7 mouse cellular contexts compared by ENCODE assay signal in genomic region chr19:40589530-40589880, GRCm38 (mm10). TPM values are rescaled to one million over a fixed set of nuclear protein-coding genes. Genes with fewer than 3 reads are reported as not detected.
DNase-seq lines count a peak whose midpoint lies in the region; ATAC-seq and TF ChIP-seq lines count a peak whose summit lies in the region.

No protein-coding gene starts in this region.

- no peaks in the 10 kb centered on the region for H3K27me3 ChIP-seq in testis, adult 2 months (ENCODE audit: control insufficient read depth, insufficient read depth, low read length)
- H3K27me3 ChIP-seq in forebrain, embryonic 15.5 days: no peaks in the 10 kb centered on the region
- no peaks in the 10 kb centered on the region for H3K27me3 ChIP-seq in liver, embryonic 14.5 days (ENCODE audit: control insufficient read depth, insufficient read depth, low read length)
- no peaks in the 10 kb centered on the region for H3K27me3 ChIP-seq in stomach, postnatal 0 days (ENCODE audit: control insufficient read depth, insufficient read depth, low read length)

- no peaks in the 10 kb centered on the region for H3K36me3 ChIP-seq in testis, adult 2 months (ENCODE audit: control insufficient read depth, insufficient read depth, low read length)
- peaks cover 13% of the 10 kb centered on the region for H3K36me3 ChIP-seq in forebrain, embryonic 15.5 days
- H3K36me3 ChIP-seq in liver, embryonic 14.5 days (replicated peaks; ENCODE audit: control insufficient read depth, insufficient read depth, low read depth): peaks cover 4% of the 10 kb centered on the region
- no peaks in the 10 kb centered on the region for H3K36me3 ChIP-seq in stomach, postnatal 0 days (ENCODE audit: control insufficient read depth, insufficient read depth, low read length)

- peak; percentile 4; the same call in 1 of the 2 replicates for ATAC-seq in forebrain, embryonic 15.5 days (replicated peaks)
- no peak for ATAC-seq in liver, embryonic 14.5 days (ENCODE audit: insufficient read depth)
- ATAC-seq in stomach, postnatal 0 days (ENCODE audit: low FRiP score, low TSS enrichment): peak; percentile 1; the same call in 1 of the 2 replicates

- no peak for TF ChIP-seq EP300 in liver, embryonic 14.5 days (IDR thresholded peaks at IDR 0.05; ENCODE audit: low read depth)
- no peak for TF ChIP-seq EP300 in stomach, postnatal 0 days (optimal IDR thresholded peaks at IDR 0.05)

- H3K4me3 ChIP-seq in testis, adult 2 months (ENCODE audit: control insufficient read depth, low read depth, low read length): peak overlapping the region; percentile 80
- H3K4me3 ChIP-seq in forebrain, embryonic 15.5 days: peak overlapping the region; percentile 73
- peak overlapping the region; percentile 67 to 84 for H3K4me3 ChIP-seq in liver, embryonic 14.5 days (ENCODE audit: insufficient read depth in 1 of 2, low read depth in 2 of 2, low read length in 2 of 2)
- H3K4me3 ChIP-seq in stomach, postnatal 0 days (ENCODE audit: low read depth, low read length): peak overlapping the region; percentile 78

- peak overlapping the region; percentile 59 for H3K4me2 ChIP-seq in forebrain, embryonic 15.5 days (replicated peaks)
- peak overlapping the region; percentile 99 for H3K4me2 ChIP-seq in liver, embryonic 14.5 days (ENCODE audit: low read depth)
- peak overlapping the region; percentile 81 for H3K4me2 ChIP-seq in stomach, postnatal 0 days (replicated peaks; ENCODE audit: low read depth)

- WGBS in forebrain, embryonic 15.5 days: 0% methylated on average over 10 of the region's 10 CpGs
- WGBS in liver, embryonic 14.5 days (ENCODE audit: insufficient replicate concordance): under 1% methylated on average over 10 of the region's 10 CpGs
- WGBS in stomach, postnatal 0 days: 1% methylated on average over 10 of the region's 10 CpGs

- H3K9me3 ChIP-seq in forebrain, embryonic 15.5 days: no peaks in the 10 kb centered on the region
- no peaks in the 10 kb centered on the region for H3K9me3 ChIP-seq in liver, embryonic 14.5 days (ENCODE audit: control insufficient read depth, low read length)
- H3K9me3 ChIP-seq in stomach, postnatal 0 days (ENCODE audit: control insufficient read depth, low read length): no peaks in the 10 kb centered on the region

- H3K9ac ChIP-seq in forebrain, embryonic 15.5 days (replicated peaks): peak overlapping the region; percentile 47
- peak overlapping the region; percentile 55 for H3K9ac ChIP-seq in liver, embryonic 14.5 days (replicated peaks)
- H3K9ac ChIP-seq in stomach, postnatal 0 days (ENCODE audit: low read length): peak overlapping the region; percentile 39; the same call in 1 of the 2 replicates

- peaks cover 7% of the 10 kb centered on the region for H3K4me1 ChIP-seq in testis, adult 2 months (ENCODE audit: control insufficient read depth, insufficient read depth, low read length)
- peaks cover 23% of the 10 kb centered on the region for H3K4me1 ChIP-seq in forebrain, embryonic 15.5 days
- peaks cover 8 to 17% of the 10 kb centered on the region in 2 experiments for H3K4me1 ChIP-seq in liver, embryonic 14.5 days (replicated peaks; ENCODE audit: control insufficient read depth in 2 of 2, insufficient read depth in 2 of 2, low read length in 1 of 2)
- no peaks in the 10 kb centered on the region; the same call in 1 of the 2 replicates for H3K4me1 ChIP-seq in stomach, postnatal 0 days (replicated peaks; ENCODE audit: control insufficient read depth, insufficient read depth)

- no peak for TF ChIP-seq POLR2A in testis, adult 2 months (IDR thresholded peaks at IDR 0.05; ENCODE audit: control insufficient read depth, low read depth, low read length)

- intact Hi-C loops in left cerebral cortex, postnatal 25 days (cut with DNase I): loop anchor here (5.0 kb wide), 1 partner anchor 243 kb away; the partner anchor contains the start of gene Ccnj

- no peak; the same call in 1 of the 2 replicates for TF ChIP-seq CTCF in testis, adult 2 months (IDR thresholded peaks at IDR 0.05; ENCODE audit: control insufficient read depth, insufficient read depth, insufficient replicate concordance, low read depth, low read length)
- TF ChIP-seq CTCF in liver, embryonic 14.5 days (IDR thresholded peaks at IDR 0.05; ENCODE audit: low read depth): no peak
- no peak for TF ChIP-seq CTCF in stomach, postnatal 0 days (IDR thresholded peaks at IDR 0.05; ENCODE audit: low read depth)

- DNase-seq in testis, postnatal 10 days (ENCODE audit: low spot score): no peak
- DNase-seq in liver, embryonic 14.5 days (ENCODE audit: low read depth in 3 of 3, low spot score in 3 of 3): no peak
- DNase-seq in stomach, postnatal 0 days (ENCODE audit: low spot score): no peak
- DNase-seq in frontal cortex, postnatal 14 days (ENCODE audit: low spot score in 2 of 2): no peak
- DNase-seq in left cerebral cortex, postnatal 25 days (ENCODE audit: low spot score in 2 of 2): no peak

- no peak overlapping the region for H3K27ac ChIP-seq in testis, adult 2 months (ENCODE audit: control insufficient read depth, insufficient read depth, low read depth, low read length)
- H3K27ac ChIP-seq in forebrain, embryonic 15.5 days (replicated peaks): peak overlapping the region; percentile 86
- no peak overlapping the region for H3K27ac ChIP-seq in liver, embryonic 14.5 days
- H3K27ac ChIP-seq in stomach, postnatal 0 days (replicated peaks): peak overlapping the region; percentile 61

RNA-seq across cellular contexts. Expression of gene Aldh18a1, which starts 1.2 kb away (rescaled TPM):
- polyA plus RNA-seq in testis, adult 2 months (2012; rRNA removed): 4.3 and 4.8 TPM in 2 replicates
- 78.8 and 79.1 TPM in 2 replicates for polyA plus RNA-seq in forebrain, embryonic 15.5 days (2015; fragmentation: Nextera tagmentation; extraction: Ambion mirVana)
- 20.5 and 26.7 TPM in 2 replicates for polyA plus RNA-seq in liver, embryonic 14.5 days (2012; rRNA removed)
- 25.6 and 30.8 TPM in 2 replicates for polyA plus RNA-seq in liver, embryonic 14.5 days (2014; fragmentation: Nextera tagmentation; extraction: Ambion mirVana)
- 39.1 and 43.0 TPM in 2 replicates for polyA plus RNA-seq in stomach, postnatal 0 days (2015; fragmentation: Nextera tagmentation; extraction: Ambion mirVana)
- total RNA-seq in left cerebral cortex, postnatal 25 days (2021): 10 to 100 TPM; 23.1 to 30.4 TPM

RNA-seq across cellular contexts. Expression of gene Tctn3, which starts 22.5 kb away (rescaled TPM):
- polyA plus RNA-seq in testis, adult 2 months (2012; rRNA removed): 24.0 and 27.8 TPM in 2 replicates
- polyA plus RNA-seq in forebrain, embryonic 15.5 days (2015; fragmentation: Nextera tagmentation; extraction: Ambion mirVana): 12.8 and 14.1 TPM in 2 replicates
- 1.4 and 1.5 TPM in 2 replicates for polyA plus RNA-seq in liver, embryonic 14.5 days (2012; rRNA removed)
- 1.5 and 2.1 TPM in 2 replicates for polyA plus RNA-seq in liver, embryonic 14.5 days (2014; fragmentation: Nextera tagmentation; extraction: Ambion mirVana)
- 4.1 and 4.5 TPM in 2 replicates for polyA plus RNA-seq in stomach, postnatal 0 days (2015; fragmentation: Nextera tagmentation; extraction: Ambion mirVana)
- total RNA-seq in left cerebral cortex, postnatal 25 days (2021): 10 to 100 TPM; 22.4 to 24.5 TPM

RNA-seq across cellular contexts. Expression of gene Entpd1, which starts 22.7 kb away (rescaled TPM):
- polyA plus RNA-seq in testis, adult 2 months (2012; rRNA removed): 36.6 and 41.4 TPM in 2 replicates
- polyA plus RNA-seq in forebrain, embryonic 15.5 days (2015; fragmentation: Nextera tagmentation; extraction: Ambion mirVana): 8.4 and 8.6 TPM in 2 replicates
- polyA plus RNA-seq in liver, embryonic 14.5 days (2012; rRNA removed): 1.5 and 1.6 TPM in 2 replicates
- polyA plus RNA-seq in liver, embryonic 14.5 days (2014; fragmentation: Nextera tagmentation; extraction: Ambion mirVana): 2.5 and 2.8 TPM in 2 replicates
- 10.0 and 10.8 TPM in 2 replicates for polyA plus RNA-seq in stomach, postnatal 0 days (2015; fragmentation: Nextera tagmentation; extraction: Ambion mirVana)
- 10 to 100 TPM; 18.9 to 22.6 TPM for total RNA-seq in left cerebral cortex, postnatal 25 days (2021)

Comparison
In these comparisons a context has a peak if more than half of its experiments do, and no peak if none do; other contexts are left out.
1. H3K27ac ChIP-seq: peak in forebrain, embryonic 15.5 days (single experiment) and stomach, postnatal 0 days (single experiment); none in testis, adult 2 months (single experiment) and liver, embryonic 14.5 days (single experiment).
2. Peak in every context shown above with its lines, with median percentiles within 50 percentile points of each other: H3K4me3 ChIP-seq, H3K4me2 ChIP-seq and H3K9ac ChIP-seq.